ENCODE assay signal across 8 mouse cellular contexts in genomic region chr7:82272875-82273274, GRCm38 (mm10).
DNase-seq lines count a peak whose midpoint lies in the region; ATAC-seq and TF ChIP-seq lines count a peak whose summit lies in the region.
"Not testable (repeated sequence)": the region's sequence is repeated elsewhere in the genome, so short reads cannot be mapped to it uniquely, and the experiment has no call there.

No protein-coding gene starts in this region.

- not testable (repeated sequence) for H3K9ac ChIP-seq in intestine, postnatal 0 days (ENCODE audit: low read depth, low read length); stomach, postnatal 0 days (ENCODE audit: low read length)

- peak; percentile 57 for TF ChIP-seq CTCF in cortical plate, adult 2 months (IDR thresholded peaks at IDR 0.05; ENCODE audit: extremely low read depth, insufficient read depth, low read length)
- TF ChIP-seq CTCF in intestine, postnatal 0 days (IDR thresholded peaks at IDR 0.05; ENCODE audit: low read depth): peak; percentile 82
- peak; percentile 70 for TF ChIP-seq CTCF in left cerebral cortex, adult 2 months (IDR thresholded peaks at IDR 0.05)
- TF ChIP-seq CTCF in stomach, postnatal 0 days (IDR thresholded peaks at IDR 0.05; ENCODE audit: low read depth): peak; percentile 85

- not testable (repeated sequence) for H3K27ac ChIP-seq in cortical plate, adult 2 months (ENCODE audit: insufficient read depth, low read length); intestine, postnatal 0 days (ENCODE audit: low read depth, low read length); left cerebral cortex, adult 2 months; stomach, postnatal 0 days (replicated peaks)

- peak; percentile 22 for DNase-seq in A20 (ENCODE audit: low read depth, low spot score)
- DNase-seq in adrenal gland, postnatal 10 days: peak; percentile 55
- peak; percentile 28 for DNase-seq in gastrocnemius, postnatal 10 days
- DNase-seq in left cerebral cortex, adult 2 months (ENCODE audit: extremely low spot score in 1 of 2, low spot score in 2 of 2): peak in 1 of 2 experiments; percentile 47
- DNase-seq in stomach, postnatal 0 days (ENCODE audit: low spot score): not testable (repeated sequence)

- not testable (repeated sequence) for H3K4me1 ChIP-seq in cortical plate, adult 2 months (ENCODE audit: control insufficient read depth, insufficient read depth, low read length); intestine, postnatal 0 days (replicated peaks; ENCODE audit: control insufficient read depth, insufficient read depth, low read length); stomach, postnatal 0 days (replicated peaks; ENCODE audit: control insufficient read depth, insufficient read depth)

- TF ChIP-seq EP300 in stomach, postnatal 0 days (optimal IDR thresholded peaks at IDR 0.05): not testable (repeated sequence)

- 23% methylated on average over 5 of the region's 5 CpGs for WGBS in intestine, postnatal 0 days
- 28% methylated on average over 5 of the region's 5 CpGs for WGBS in stomach, postnatal 0 days

- TF ChIP-seq POLR2A in cortical plate, adult 2 months (IDR thresholded peaks at IDR 0.05; ENCODE audit: extremely low read depth, insufficient read depth, low read length): not testable (repeated sequence)

- ATAC-seq in intestine, postnatal 0 days; stomach, postnatal 0 days (ENCODE audit: low FRiP score, low TSS enrichment): not testable (repeated sequence)
- 0 out of 2 replicates have a peak, but pooled peaks have one; percentile 33 for ATAC-seq in megakaryocyte progenitor cell, adult 5-6 weeks (replicated peaks; ENCODE audit: poor library complexity)

- H3K4me2 ChIP-seq in intestine, postnatal 0 days (replicated peaks; ENCODE audit: low read depth); stomach, postnatal 0 days (replicated peaks; ENCODE audit: low read depth): not testable (repeated sequence)

- H3K9me3 ChIP-seq in intestine, postnatal 0 days (ENCODE audit: control insufficient read depth); stomach, postnatal 0 days (ENCODE audit: control insufficient read depth, low read length): not testable (repeated sequence)

- not testable (repeated sequence) for H3K4me3 ChIP-seq in cortical plate, adult 2 months (ENCODE audit: insufficient read depth, low read length); intestine, postnatal 0 days (ENCODE audit: low read depth, low read length); left cerebral cortex, adult 2 months; stomach, postnatal 0 days (ENCODE audit: low read depth, low read length)

- H3K27me3 ChIP-seq in intestine, postnatal 0 days (replicated peaks; ENCODE audit: control insufficient read depth, insufficient read depth, low read length); stomach, postnatal 0 days (ENCODE audit: control insufficient read depth, insufficient read depth, low read length): not testable (repeated sequence)

- H3K36me3 ChIP-seq in intestine, postnatal 0 days (ENCODE audit: control insufficient read depth, insufficient read depth); stomach, postnatal 0 days (ENCODE audit: control insufficient read depth, insufficient read depth, low read length): not testable (repeated sequence)

- intact Hi-C loops in left cerebral cortex, adult 2 months (cut with DNase I): loop anchor here (1.0 to 10.0 kb wide), 2 partner anchors 152 to 488 kb away; partner anchors contain the start of gene 3110040N11Rik
